Mouse (Mus musculus) testis, adult 2 months (tissue): ENCODE measurements around the gene Iyd. TPM values are rescaled to one million over a fixed set of nuclear protein-coding genes. Genes with fewer than 3 reads are reported as not detected.

Source experiments
- H3K27ac ChIP-seq: fragments of 200-500 bp; 2 replicates; pipeline ENCODE4 v1.5.1; 2012; ENCODE audit warnings: low read depth, low read length; ENCODE audit not compliant: control insufficient read depth, insufficient read depth
- H3K27me3 ChIP-seq: fragments of 200-500 bp; 2 replicates; pipeline ENCODE4 v1.6.1; 2012; ENCODE audit warnings: mild to moderate bottlenecking, low read length, moderate library complexity; ENCODE audit not compliant: control insufficient read depth, insufficient read depth
- H3K36me3 ChIP-seq: fragments of 200-500 bp; 2 replicates; pipeline ENCODE4 v1.6.1; 2012; ENCODE audit warnings: mild to moderate bottlenecking, low read length; ENCODE audit not compliant: control insufficient read depth, insufficient read depth
- H3K4me1 ChIP-seq: fragments of 200-500 bp; 2 replicates; pipeline ENCODE4 v1.6.1; 2012; ENCODE audit warnings: low read length; ENCODE audit not compliant: control insufficient read depth, insufficient read depth
- H3K4me3 ChIP-seq: fragments of 200-500 bp; 2 replicates; pipeline ENCODE4 v1.5.1; 2012; ENCODE audit warnings: low read depth, mild to moderate bottlenecking, low read length, moderate library complexity, mixed read lengths; ENCODE audit not compliant: control insufficient read depth
- CTCF ChIP-seq: fragments of 200-500 bp; IDR thresholded peaks from 2 replicates; pipeline ENCODE4 v1.5.1; 2012; ENCODE audit warnings: low read depth, mild to moderate bottlenecking, inconsistent platforms, low read length, moderate library complexity; ENCODE audit not compliant: control insufficient read depth, insufficient read depth, insufficient replicate concordance
- POLR2A ChIP-seq: fragments of 200-500 bp; IDR thresholded peaks from 2 replicates; pipeline ENCODE4 v1.6.1; 2012; ENCODE audit warnings: low read depth, mild to moderate bottlenecking, inconsistent platforms, low read length, moderate library complexity; ENCODE audit not compliant: control insufficient read depth
- polyA plus RNA-seq: library from polyadenylated mRNA; depleted of rRNA; stranded (reverse); fragments of >200 nt; gene quantifications from 2 replicates; pipeline ENCODE4 v1.2.3, GENCODE M21; 2012

Iyd gene
- polyA plus RNA-seq, 1 experiment, result not detected

DNA sequence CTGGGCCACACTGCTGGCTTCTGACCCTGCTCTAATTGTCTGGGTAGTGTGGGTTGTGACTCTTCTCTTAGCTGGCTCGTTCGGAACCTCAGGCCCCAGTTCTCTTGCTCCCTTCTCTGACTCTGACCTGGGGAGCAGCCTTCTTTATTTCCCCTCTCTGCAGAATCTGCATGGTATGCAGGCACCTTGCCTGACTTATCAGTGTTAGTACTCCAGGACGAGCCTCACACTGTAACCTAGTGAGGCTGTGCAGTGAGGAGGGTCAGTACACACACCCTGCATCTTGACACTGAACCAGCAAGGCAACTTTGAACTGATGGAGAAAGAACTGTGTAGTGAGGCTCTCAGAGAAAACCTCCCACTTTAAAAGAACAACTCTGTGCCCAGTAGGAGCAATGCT lies 15.5 kb upstream of the Iyd start:
- Histone ChIP-seq H3K4me1 (no peaks in the 10 kb centered on the region; the same call in 1 of the 2 replicates), H3K27ac (no peak overlapping the region), H3K36me3 (no peaks in the 10 kb centered on the region), H3K4me3 (no peak overlapping the region), H3K27me3 (no peaks in the 10 kb centered on the region)
- TF ChIP-seq POLR2A (no peak), CTCF (no peak)

DNA sequence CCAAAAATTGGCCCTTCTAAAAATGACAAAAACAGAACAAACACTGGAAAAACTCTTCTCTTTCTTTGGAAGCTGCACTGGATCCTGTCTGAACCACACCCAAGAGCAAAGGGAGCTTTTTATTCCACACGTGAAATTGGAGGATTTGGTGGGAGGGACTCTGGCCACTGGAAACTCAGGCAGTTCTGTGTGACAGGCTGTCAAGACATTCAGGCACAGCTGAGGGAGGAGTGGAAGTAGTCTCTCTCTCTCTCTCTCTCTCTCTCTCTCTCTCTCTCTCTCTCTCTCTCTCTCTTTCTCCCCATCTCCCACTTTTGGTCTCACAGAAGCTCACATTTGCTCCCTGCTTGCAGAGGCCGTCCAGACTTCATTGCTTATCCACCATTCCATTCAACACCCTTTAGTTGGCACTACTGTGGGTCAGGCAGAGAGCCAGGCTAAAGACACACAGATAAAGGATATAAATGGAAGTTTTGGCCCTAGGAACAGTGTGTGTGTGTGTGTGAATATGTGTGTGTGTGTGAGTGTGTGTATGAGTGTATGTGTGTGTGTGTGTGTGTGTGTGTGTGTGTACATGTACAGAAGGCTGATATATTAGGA lies 14.5 kb upstream of the Iyd start:
- no peak overlapping the region for H3K27ac ChIP-seq
- no peak overlapping the region for H3K4me3 ChIP-seq
- H3K27me3 ChIP-seq, result no peaks in the 10 kb centered on the region
- H3K36me3 ChIP-seq, result no peaks in the 10 kb centered on the region
- no peaks in the 10 kb centered on the region; the same call in 1 of the 2 replicates for H3K4me1 ChIP-seq
- TF ChIP-seq CTCF (no peak), POLR2A (no peak)

DNA sequence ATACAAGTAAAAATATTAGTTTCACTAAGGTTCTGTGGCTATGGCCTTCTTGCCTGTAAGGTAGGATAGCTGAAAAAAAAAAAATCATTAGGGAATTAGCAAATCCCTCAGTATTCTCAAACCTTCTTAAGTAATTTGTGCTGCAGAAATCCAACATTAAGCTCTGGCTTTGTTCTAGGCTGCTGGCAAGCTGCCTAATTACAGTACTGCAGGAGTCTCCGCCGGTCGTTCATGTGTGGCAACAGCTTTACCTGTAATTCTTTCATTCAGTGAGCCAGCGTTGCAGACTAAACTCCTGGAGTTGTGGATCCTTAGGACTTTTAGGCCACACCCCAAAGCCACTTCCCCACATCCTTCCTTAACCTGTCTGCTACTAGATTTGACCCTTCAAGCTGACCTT lies 10.2 kb upstream of the Iyd start:
- H3K36me3 ChIP-seq, result no peaks in the 10 kb centered on the region
- H3K4me1 ChIP-seq, result no peaks in the 10 kb centered on the region; the same call in 1 of the 2 replicates
- no peak overlapping the region for H3K27ac ChIP-seq
- H3K4me3 ChIP-seq, result no peak overlapping the region
- TF ChIP-seq CTCF (no peak), POLR2A (no peak)
- H3K27me3 ChIP-seq, result no peaks in the 10 kb centered on the region

DNA sequence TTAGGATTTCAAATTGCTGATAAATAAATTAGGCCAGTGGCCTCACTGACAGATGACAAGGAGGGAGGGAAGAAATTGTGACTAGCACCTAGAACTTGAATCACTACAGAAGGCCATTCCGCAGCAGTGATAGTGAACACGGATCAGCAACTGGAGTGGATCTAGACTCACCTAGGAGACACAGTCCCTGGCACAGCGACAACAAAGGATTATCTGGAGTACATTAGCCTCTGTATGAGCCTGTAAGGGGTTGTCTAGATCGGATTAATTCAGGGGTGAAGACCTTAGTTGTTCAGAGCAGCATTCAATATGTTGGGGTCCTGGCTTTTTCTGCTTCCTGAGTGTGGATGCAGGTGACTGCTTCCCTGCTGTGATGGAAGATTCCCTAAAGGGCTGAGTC lies 9.4 kb upstream of the Iyd start:
- Histone ChIP-seq H3K4me3 (no peak overlapping the region), H3K4me1 (no peaks in the 10 kb centered on the region; the same call in 1 of the 2 replicates), H3K27ac (no peak overlapping the region), H3K36me3 (no peaks in the 10 kb centered on the region), H3K27me3 (no peaks in the 10 kb centered on the region)
- TF ChIP-seq POLR2A (no peak), CTCF (no peak)

DNA sequence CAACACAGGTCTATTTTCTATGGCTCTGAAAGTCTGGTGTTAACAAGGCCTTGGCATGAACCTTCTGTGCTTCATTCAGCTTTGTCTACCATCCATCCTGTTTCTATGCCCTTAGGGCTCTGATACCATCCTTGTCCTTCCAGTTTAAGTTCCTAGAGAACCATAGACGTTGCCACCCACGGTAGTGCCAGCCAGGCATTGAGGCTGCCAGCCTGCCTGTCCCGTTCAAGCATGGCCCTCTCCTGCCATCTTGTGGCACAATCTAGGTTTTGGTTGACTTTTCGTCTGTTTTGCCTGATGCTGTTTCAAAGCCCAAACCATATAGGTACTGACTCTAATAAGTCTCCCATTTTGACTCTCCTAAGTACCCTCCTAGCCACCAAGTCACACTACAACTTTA lies 8.7 kb upstream of the Iyd start:
- no peak for TF ChIP-seq POLR2A
- TF ChIP-seq CTCF, result peak; percentile 75; the same call in 1 of the 2 replicates
- no peak overlapping the region for H3K4me3 ChIP-seq
- H3K4me1 ChIP-seq, result no peaks in the 10 kb centered on the region; the same call in 1 of the 2 replicates
- H3K27ac ChIP-seq, result no peak overlapping the region
- H3K36me3 ChIP-seq, result no peaks in the 10 kb centered on the region
- H3K27me3 ChIP-seq, result no peaks in the 10 kb centered on the region

DNA sequence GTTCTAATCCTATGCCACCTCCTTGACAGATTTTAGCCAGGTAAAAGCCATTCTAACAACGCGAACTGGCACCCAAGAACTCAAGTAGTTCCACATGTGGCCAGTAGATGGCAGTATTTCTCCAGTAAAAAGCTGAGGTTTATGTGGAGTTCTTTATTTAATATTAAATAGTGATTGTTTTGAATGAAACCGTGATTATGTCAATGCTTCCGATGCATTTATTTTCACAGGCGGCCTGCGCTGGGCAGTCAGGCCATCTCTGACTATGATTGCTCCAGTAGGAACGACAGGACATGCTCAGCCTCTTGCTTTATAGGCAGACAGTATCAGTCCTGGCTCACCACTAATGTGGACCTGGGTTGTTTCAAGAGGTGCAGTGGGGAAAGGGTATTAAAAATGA lies 5.6 kb upstream of the Iyd start:
- H3K27me3 ChIP-seq, result no peaks in the 10 kb centered on the region
- no peak overlapping the region for H3K4me3 ChIP-seq
- no peaks in the 10 kb centered on the region for H3K36me3 ChIP-seq
- TF ChIP-seq CTCF (no peak), POLR2A (no peak)
- no peak overlapping the region for H3K27ac ChIP-seq
- no peaks in the 10 kb centered on the region for H3K4me1 ChIP-seq

DNA sequence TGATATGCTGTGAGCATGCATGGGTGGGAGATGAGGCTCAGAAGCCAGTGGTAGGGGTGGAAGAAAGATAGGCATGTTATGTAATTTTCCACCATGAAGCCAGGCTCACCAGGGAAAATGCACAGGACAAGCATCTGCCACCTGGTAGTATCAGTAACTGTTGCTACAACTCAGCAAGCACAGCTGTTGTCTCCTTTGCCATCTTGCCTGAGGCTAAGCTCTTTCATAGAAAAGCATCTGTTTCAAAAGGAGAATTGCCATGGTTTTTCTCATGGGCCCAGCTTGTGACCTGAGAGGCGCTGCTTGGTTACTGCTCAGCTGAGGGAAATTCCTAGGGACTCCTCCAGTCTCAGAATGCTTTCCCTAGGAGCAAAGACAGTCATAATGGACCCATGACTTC lies 3.7 kb upstream of the Iyd start:
- Histone ChIP-seq H3K36me3 (no peaks in the 10 kb centered on the region), H3K4me1 (no peaks in the 10 kb centered on the region), H3K27me3 (no peaks in the 10 kb centered on the region), H3K27ac (no peak overlapping the region), H3K4me3 (no peak overlapping the region)
- TF ChIP-seq CTCF, result no peak
- TF ChIP-seq POLR2A, result no peak

DNA sequence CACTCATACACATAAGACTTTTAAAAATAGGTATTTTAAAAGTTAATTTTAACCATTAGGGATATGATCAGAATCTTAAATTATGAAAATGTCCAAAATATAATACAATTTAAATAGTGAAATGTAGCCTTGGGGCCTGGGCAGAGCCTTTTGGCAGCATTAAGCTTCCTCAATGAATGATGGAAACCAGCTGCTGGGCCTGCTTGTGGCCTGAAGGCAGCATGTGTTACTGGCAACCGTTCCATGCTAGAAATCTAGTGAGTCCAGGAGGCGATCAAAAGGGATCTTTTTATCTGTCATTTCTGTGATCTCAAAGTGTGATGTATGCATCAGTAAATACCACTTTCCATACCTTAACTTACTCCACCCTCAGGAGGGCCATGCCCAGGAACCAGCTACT lies 9.3 kb downstream of the Iyd start:
- TF ChIP-seq POLR2A (no peak), CTCF (no peak)
- H3K27me3 ChIP-seq, result no peaks in the 10 kb centered on the region
- no peaks in the 10 kb centered on the region for H3K4me1 ChIP-seq
- no peak overlapping the region for H3K4me3 ChIP-seq
- no peaks in the 10 kb centered on the region for H3K36me3 ChIP-seq
- H3K27ac ChIP-seq, result no peak overlapping the region
